Mouse (Mus musculus): ENCODE results near the gene Mrpl21.

The Mrpl21 gene

DNA sequence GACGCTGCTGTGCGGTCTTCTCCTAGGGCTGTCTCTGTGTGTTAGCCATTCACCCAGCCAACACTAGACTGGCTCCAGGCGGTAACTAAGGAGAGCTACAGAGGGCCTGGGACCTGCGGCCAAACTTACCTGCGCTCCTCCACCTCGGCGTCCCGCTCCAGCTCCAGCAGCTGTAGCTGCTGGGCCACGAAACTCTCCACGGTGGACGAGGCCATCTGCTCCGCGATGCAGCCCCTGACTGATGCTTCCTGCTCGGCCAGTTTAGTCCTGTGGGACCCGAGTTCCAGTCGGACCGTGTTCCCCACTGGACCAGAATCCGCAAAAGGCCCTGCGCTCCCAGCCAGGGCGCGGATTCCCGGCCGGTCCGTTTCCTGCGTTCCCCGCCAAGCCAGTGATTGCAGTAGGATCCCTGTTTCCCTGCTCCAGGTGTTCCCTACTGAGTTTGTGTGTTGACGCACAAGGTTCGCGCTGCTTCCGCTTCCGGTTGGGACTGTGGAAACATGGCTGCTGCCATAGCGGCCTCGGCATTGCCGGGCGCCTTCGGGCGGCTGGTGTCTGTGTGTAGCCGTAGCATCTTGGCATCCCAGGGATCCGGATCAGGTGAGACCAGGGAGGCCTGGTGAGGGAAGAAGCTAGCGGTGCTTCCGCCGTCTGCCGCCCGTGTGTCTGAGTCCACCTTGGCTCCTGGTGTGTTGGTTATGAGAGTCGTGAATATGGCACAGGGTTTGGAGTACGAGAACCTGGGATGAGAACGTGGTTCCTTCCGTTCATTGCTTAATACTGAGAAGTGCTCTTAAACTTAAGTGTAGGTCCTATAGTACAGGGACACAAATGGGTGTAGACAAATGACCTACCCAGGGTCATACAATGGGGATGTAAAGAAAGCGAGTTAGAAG lies at the start of gene Mrpl21, which contains the start of gene Ighmbp2:
TSS of gene Mrpl21 (plus strand) at position 330 of the 896 bp plus-strand sequence.
TSS of gene Ighmbp2 (minus strand) at position 446 of the 896 bp plus-strand sequence.
- in situ Hi-C loops (cut with MboI, MseI), result no loop called here

DNA sequence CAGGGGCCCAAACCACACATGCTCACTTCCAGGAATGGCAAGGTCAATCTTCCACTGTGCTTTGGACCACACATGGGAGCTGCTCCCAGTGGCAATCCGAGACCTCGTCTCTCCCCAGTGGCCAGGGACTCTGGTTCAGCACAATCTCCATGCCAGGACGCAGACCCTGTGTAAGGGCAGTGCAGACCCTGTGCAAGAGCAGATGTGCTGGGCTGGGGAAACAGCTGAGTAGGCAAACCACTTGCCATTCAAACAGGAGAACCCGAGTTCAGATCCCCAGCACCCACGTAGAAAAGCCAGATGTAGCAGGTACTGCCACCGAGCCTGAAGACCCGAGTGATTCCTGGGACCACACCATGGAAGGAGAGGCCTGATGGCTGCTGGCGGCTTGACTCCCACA lies 22.7 kb upstream of the Mrpl21 start:
- in situ Hi-C loops (cut with MboI, MseI), result no loop called here

DNA sequence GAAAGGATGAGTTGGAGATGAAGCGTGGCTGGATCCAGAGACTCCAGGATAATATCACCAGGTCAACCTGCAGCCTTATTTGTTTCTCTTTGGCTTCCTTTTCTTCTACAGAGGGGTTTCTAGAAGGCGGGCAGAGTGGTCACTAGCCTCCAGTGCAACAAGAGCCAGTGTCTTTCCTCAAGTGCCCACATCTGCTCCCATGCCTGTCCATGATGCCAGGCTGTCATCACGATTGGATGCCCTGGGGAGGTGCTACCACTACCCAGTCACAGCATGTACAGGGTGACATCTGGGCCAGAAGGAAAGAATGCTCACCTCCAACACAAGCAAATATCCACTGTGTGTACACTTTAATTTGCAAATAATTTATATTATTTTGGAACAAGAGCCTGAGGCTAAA lies 22.1 kb upstream of the Mrpl21 start:
- in situ Hi-C loops (cut with MboI, MseI), result no loop called here

DNA sequence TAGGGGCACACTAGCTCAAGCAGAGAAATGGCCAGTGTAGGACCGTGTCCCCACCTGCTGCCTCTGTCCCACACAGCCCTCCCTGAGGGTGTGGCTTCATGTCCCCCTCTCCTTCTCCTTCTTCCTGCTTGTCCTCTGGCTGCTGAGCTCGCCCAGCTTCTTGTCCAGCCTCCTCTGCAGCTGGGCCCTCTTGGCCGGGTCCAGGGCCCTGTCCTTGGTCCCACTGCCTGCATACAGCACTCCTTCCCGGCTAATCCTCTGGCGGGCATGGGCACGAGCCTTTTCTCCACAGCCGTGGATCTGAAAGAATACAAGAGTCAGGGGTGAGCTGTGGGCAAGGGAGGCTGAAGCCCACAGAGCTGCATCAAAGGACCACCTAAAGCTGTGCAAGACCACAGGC lies 21.4 kb upstream of the Mrpl21 start:
- in situ Hi-C loops (cut with MboI, MseI), result no loop called here

DNA sequence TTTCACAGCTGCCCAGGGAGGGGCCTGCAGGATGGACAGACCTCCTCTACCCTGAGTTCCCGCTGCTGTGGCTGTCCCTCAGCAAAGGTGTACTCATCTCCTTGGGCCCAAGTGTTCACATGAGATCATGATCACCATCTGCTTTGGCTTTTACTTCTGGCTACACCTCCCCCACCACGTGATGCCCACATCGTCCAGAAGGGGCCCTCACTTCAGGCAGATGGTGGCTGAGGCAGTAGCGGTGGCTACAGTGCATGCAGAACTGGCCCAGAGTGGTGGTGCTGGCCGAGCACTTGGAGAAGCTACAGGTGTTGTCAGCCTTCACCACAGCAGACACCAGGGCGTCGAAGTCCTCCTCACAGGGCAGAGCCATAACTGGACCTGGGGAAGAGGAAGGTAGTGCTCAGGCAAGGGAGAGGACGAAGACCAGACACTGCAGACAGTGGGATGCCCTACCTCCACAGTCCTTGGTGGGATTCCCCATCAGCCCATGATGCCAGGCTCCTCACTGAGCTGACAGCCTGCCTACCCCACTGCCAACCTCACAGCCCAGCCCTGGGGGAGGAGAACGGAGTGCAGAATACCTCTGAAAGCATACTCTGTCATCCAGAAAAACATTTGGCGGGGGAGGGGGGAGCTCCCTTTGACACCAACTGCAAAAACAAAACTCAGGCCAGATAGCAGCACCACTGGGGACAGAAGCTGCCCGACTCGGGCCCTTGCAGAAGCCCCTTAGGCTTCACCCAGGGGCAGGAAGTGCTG lies 20.8 kb upstream of the Mrpl21 start:
- in situ Hi-C loops (cut with MboI, MseI), result no loop called here

DNA sequence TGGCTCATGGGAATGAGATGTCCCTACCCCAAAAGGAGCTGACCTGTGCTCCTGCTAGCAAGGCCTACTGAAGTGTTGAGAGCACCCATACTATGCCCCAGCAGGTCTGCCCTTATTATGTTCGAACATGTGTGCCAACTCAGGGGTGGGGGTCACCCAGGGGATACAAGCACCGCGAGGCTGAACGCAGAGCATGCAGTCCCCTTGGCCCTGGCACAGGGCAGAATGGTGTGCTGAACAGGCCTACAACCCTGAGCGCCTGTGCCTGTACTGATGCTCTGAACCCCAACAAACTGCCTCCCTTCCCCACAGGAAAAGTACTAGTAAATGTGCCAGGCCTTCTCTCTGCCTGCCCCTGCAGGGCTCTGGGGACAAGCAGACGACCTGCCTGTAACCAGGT lies 18.4 kb upstream of the Mrpl21 start:
- in situ Hi-C loops (cut with MboI, MseI), result no loop called here

DNA sequence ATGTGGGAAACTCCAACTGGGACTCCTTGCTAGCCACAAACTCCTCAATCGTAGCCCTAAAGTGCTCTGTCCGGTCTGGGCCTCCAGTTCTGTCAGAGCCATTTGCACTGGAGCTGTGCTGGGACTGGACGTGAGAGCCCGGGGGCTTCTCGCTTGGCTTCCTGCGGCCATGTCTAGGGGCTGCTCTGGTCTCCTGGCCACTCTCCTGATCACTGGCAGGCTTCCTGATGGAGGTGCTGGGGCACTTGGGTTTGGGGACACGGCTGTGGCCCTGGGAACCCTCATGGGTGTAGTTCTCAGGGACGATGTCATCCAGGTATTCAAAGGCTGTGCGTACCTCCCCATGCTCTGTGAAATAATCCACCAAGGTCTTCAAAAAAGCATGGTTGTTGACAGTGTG lies 17.5 kb upstream of the Mrpl21 start:
- in situ Hi-C loops (cut with MboI, MseI), result no loop called here

DNA sequence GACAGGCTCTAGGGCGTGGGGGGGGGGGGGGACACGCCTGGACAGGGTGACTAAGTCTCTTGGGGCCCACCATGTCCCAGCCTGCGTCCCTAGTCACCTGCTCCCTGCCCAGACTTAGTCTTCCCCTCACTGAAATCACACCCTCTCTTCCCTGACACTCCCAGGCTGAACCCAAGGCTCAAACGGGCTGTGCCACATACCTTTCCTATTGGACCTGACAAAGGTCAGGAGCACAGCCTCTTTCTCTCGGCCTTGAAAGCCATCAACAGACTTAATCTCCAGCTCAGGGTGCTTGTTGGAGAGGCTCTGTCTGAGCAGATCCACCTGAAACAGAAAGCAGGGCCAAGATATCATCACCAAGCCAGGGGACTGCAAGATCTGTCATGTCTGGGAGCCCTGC lies 16.6 kb upstream of the Mrpl21 start:
- in situ Hi-C loops (cut with MboI, MseI), result no loop called here

DNA sequence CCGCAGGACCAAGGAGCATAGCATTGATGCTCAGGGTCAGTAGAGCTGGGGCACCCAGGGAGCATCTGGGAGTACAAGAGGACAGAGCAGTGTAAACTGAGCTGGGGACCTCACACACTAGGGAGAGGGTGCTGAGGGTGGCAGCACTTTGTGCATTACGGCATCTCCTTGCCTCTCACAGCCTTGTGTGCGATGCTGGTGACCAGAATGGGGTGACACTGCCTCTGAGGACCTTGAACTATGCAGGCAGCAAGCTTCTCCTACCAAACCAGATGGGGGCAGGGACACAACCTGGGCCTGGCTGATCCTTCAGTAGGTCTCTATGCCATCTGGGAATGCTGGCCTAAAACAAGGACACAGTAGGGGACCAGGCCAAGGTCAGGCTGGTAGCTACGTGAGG lies 16.0 kb upstream of the Mrpl21 start:
- in situ Hi-C loops (cut with MboI, MseI), result no loop called here

DNA sequence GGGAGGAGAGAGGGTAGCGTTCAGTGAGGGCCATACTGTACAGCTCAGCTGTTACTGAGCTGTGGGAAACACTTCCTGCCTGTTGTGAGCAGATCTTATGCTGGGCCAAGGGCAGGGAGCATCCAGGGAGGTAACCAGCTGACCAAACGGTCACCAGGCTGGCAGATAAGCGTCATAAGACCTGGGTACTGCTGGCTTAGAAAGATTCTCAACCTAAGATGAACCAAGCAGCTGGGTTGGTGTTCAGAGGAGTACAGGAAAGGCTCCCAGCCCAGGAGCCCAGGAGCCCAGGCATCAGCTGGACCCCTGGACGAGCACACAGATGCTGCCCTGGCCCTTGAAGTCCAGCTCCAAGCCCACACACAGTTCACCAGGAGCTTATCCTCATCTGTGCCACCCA lies 15.4 kb upstream of the Mrpl21 start:
- in situ Hi-C loops (cut with MboI, MseI), result no loop called here

DNA sequence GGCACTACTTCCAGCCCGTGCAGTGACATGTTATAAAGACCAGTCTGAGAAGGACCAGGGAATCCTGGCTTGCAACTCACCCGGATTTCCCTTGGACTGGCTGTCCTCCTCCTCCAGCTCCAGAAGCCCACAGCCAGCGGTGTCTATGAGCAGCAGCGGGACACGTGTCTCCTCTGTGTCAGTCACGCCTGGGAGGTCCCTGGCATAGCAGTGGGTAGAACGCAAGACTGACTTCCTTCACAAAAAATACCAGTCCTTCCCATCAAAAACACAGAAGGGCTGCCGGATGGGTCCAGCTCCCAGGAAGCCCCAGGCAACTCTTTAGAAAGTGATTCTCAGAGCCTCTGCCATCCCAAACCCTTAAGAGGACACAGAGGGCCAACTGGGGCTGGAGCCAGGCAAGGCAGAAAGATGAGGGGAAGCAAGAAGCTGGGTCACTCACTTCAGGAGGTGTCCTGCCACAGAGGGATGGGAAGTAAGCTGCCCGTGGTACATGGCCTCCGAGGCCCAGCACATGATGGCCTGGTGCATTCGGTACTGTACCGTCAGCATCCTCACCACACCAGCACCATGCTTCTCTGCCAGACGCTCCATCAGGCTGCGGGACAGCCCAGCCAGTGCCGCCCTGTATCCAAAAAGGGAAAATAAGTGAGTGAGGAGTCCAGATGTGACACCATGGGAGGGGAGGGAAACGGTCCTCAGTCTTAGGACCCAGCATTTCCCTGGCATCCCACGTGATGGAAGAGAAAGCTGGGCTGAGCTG lies 14.3 kb upstream of the Mrpl21 start:
- in situ Hi-C loops (cut with MboI, MseI), result no loop called here

DNA sequence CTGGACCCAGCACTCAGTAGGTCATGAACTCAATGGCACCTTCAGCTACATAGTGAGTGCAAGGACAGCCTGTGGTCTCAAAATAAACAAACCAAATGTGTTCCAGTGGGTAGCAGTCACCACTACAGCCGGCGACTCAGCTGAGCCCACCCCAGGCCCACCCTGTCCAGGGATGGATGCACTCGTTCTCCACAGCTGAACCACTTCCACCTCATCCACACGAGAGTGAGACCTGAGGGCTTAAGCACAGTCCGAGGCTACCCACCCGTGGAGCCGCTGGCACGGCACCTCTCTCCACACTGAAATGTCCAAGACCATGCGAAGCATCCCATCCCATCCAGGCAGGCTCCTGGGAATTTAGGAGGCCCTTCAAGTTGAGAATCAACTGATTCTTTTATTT lies 13.4 kb upstream of the Mrpl21 start:
- in situ Hi-C loops (cut with MboI, MseI), result no loop called here

DNA sequence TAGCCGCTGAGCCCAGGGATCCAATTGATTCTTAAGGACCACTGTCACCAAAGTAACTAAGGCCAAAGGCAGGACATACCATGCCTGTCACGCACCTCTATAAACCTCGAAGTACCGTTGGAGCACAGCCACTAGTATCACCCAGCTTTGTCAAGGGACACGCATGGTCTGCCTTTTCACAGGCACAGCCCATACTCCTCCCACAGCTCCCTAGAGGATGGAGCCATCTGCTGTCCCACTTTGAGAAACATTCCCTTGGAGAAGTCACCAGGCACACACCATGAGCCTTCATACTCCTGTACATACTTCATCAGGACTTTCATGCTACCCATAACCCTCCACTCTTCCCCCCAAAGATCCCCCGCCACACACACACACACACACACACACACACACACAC lies 12.9 kb upstream of the Mrpl21 start:
- in situ Hi-C loops (cut with MboI, MseI), result no loop called here

DNA sequence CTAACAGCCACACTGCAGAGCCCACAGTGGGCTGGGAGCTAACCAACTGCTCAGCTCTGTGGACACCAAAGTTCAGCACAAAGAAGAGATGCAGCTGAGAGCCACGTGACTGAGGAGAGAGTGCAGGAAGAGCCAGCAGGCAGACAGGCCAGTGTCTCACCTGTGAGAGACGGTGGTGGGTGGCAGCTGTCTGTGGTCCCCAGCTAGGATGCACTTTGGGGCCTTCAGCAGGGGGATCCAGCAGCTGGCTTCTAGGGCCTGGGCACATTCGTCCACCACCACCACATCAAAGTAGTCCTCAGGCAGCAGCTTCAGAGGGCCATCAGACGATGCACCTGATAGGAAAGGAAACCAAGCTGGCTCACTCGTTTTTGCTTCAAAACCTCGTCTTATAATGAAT lies 11.3 kb upstream of the Mrpl21 start:
- in situ Hi-C loops (cut with MboI, MseI), result no loop called here

DNA sequence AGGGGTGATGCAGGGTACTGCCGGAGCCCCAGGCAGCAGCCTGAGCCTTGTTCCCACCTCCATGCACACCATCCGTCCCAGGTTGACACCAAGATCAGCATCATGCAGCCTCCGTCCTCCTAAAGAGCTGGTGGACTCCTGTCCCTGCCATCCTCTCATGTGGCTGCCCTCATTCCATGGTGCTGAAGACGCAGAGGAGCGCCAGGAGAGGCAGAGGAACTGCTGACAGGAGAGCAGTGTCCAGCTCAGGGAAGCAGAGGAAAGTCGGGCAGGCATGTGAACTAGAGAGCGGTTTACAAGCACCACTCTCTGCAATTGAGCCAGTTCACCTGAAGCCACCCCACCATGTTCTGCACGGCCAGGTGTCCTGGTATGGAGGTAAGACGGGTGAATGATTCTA lies 9.4 kb upstream of the Mrpl21 start:
- in situ Hi-C loops (cut with MboI, MseI), result no loop called here

DNA sequence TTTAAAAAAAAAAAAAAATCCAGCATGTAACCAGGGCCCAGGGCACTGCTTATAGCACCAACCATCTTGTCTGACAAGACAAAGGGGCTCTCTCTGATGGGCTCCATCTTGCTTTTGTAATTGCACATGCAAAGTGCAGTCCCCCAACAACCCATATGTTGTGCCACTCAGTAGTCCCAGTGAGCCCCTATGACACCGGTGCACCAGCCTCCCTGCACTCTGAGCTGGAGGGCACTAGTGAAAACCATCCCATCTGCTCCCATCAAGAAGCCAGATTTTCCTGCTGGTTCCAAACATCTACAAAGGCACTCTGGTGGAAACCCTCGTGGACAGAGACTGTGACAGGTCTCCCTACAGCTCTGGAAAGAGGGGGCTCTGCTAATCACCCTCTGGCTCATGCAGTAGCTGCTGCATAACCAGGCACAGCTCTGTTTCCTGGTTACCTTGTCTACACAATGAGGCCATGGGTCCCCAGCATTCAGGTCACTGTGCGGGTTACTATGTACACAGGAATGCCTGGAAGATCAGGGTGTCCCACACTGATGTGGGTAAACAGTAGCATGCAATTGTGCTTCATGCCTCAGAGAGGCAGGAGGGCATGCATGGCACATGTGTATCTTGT lies 6.8 kb upstream of the Mrpl21 start:
- in situ Hi-C loops (cut with MboI, MseI), result no loop called here

DNA sequence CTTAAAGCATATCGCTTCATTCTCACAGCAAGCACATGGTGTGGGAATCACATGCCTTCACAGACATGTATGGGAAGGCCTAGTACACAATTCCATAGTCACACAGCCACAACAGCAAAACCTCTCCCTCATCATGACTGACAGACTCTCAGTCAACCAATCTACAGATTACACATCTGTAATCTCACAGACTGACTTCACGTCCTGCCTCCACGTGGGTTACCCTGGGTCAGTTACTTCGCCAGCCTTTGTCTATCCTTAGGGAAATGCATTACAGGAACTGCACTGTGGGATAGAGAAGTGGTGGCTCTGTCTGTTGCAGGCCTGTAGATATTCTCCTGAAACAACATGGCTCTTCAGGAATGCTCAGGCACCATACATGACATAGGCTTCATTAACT lies 815 bp upstream of the Mrpl21 start:
- in situ Hi-C loops (cut with MboI, MseI), result no loop called here

DNA sequence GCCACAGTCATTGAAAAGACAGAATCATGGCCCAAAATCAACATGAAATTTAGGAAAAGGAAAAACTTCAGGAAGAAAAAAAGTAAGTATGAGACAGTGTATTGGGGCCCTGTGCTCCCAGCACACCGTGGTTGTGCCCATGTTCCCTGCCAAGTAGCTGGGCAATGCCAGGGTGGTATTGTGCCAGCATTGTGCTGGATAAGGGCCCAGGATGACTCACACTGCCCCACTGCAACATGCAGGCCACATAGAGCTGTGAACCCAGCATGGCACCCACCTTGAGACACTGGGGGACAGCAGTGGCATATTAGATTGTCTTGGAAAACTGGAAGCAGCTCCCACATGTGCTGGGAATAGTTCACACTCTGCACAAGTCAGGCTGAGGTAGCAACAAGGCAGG lies 6.3 kb downstream of the Mrpl21 start:
- in situ Hi-C loops (cut with MboI, MseI), result no loop called here

DNA sequence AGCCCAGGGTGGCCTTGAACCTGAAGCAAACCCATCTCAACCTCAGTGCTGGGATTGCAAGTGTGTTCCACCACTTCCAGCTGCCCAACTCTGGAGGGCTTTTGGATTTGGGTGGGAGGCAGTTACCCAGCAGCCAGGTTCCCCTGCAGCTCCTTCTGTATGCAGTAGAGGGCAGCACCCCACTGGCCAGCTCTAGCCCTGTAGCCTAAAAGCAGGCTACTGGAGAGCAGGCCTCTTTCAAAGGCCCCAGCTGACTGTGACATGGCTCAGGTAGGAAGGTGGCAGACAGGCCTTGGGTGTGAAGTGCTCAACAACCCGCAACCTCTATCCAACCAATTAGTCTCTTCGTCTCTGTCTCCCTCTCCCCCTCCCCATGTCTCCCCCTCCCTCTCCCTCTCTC lies 9.3 kb downstream of the Mrpl21 start:
- in situ Hi-C loops (cut with MboI, MseI), result no loop called here

DNA sequence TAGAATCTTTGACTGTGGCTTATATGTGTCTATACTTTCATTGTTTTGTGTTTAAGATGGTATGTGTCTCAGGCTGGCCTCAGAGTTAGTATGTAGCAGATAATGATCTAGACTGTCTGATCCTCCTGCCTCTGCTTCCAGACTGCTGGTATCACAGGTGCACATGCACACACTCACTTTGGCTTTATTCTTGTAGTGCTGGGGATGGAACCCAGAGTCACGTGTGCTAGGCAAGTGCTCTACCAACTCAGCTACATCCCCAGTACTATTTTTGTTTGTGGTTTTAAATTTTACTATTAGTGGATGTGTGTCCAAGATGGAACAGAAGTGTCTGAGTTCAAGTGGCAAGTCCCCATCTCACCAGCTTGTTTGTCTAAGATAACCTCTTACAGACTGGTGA lies 10.3 kb downstream of the Mrpl21 start:
- in situ Hi-C loops (cut with MboI, MseI), result no loop called here

DNA sequence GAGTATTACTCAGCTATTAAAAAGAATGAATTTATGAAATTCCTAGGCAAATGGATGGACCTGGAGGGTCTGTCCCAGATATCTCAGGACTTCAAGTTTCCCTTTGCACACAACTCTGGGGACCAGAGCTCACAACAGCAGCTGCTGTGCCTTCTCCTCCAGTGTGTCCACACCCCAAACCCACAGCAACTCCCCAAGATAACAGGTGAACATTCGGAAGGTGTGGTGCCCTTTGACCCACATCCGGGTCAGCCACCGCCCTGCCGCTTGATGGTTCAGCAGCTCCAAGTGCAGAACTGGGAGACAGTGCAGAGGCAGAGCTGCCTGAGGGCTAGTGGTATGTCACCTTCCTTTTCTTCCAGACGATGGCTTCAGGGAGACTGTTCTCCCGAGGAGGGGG lies 12.5 kb downstream of the Mrpl21 start:
- in situ Hi-C loops (cut with MboI, MseI), result no loop called here

DNA sequence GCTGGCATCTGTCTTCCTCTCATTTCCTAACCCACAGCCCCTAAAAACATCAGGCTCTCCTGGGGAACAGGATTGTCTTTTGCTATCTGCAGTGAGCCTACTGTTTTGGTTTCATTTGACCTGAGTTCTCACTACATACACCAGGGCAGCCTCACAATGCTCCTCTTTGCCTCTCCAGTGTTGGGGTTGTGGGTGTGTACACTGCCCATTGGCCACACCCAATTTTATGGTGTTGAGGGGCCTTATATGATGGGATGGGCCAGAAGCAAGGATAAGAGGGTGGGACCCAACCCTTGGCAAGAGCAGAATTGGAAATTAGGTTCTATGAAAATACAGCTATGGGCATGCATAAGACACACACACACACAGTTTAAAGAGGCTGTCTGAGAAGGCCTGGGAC lies 14.3 kb downstream of the Mrpl21 start:
- in situ Hi-C loops (cut with MboI, MseI), result no loop called here

Measured in T-helper 2 cell (primary cell).